Mouse (Mus musculus): Measurements from ENCODE around the gene Aspn.
A peak's percentile ranks its signal among the peaks of the same experiment; 100 is the strongest.

Gene Aspn

GRCm38 (mm10) chr13:49544279-49544678 lies at the start of gene Aspn:
TSS of gene Aspn (plus strand) at chr13:49544443.
- no peak for DNase-seq (ENCODE audit: extremely low spot score, low read depth, low spot score)

GRCm38 (mm10) chr13:49504510-49504909 lies 39.7 kb upstream of the Aspn start, which contains the start of gene Ecm2:
TSS of gene Ecm2 (plus strand) at chr13:49504810.
- no peak for DNase-seq (ENCODE audit: extremely low spot score, low read depth, low spot score)

- no peak for DNase-seq (ENCODE audit: extremely low spot score, low read depth, low spot score)
Measured at GRCm38 (mm10) chr13:49505776-49506175, 38.5 kb upstream of the Aspn start.

GRCm38 (mm10) chr13:49507176-49507575 lies 37.1 kb upstream of the Aspn start:
- DNase-seq (ENCODE audit: extremely low spot score, low read depth, low spot score), result no peak

GRCm38 (mm10) chr13:49518761-49519160 lies 25.5 kb upstream of the Aspn start:
- DNase-seq (ENCODE audit: extremely low spot score, low read depth, low spot score), result no peak

GRCm38 (mm10) chr13:49526235-49526634 lies 18.0 kb upstream of the Aspn start:
- DNase-seq (ENCODE audit: extremely low spot score, low read depth, low spot score), result no peak

- DNase-seq (ENCODE audit: extremely low spot score, low read depth, low spot score), result no peak
Measured at GRCm38 (mm10) chr13:49530636-49531035, 13.6 kb upstream of the Aspn start.

GRCm38 (mm10) chr13:49536946-49537345 lies 7.3 kb upstream of the Aspn start:
- DNase-seq (ENCODE audit: extremely low spot score, low read depth, low spot score), result no peak

- no peak for DNase-seq (ENCODE audit: extremely low spot score, low read depth, low spot score)
Measured at GRCm38 (mm10) chr13:49538693-49539092, 5.5 kb upstream of the Aspn start.

GRCm38 (mm10) chr13:49545646-49546045 lies 1.4 kb downstream of the Aspn start:
- no peak for DNase-seq (ENCODE audit: extremely low spot score, low read depth, low spot score)

GRCm38 (mm10) chr13:49546517-49546916 lies 2.3 kb downstream of the Aspn start:
- no peak for DNase-seq (ENCODE audit: extremely low spot score, low read depth, low spot score)

GRCm38 (mm10) chr13:49547563-49548150 lies 3.4 kb downstream of the Aspn start:
- no peak for DNase-seq (ENCODE audit: extremely low spot score, low read depth, low spot score)

GRCm38 (mm10) chr13:49549616-49550015 lies 5.4 kb downstream of the Aspn start:
- DNase-seq (ENCODE audit: extremely low spot score, low read depth, low spot score), result no peak

- no peak for DNase-seq (ENCODE audit: extremely low spot score, low read depth, low spot score)
Measured at GRCm38 (mm10) chr13:49554519-49554918, 10.3 kb downstream of the Aspn start.

GRCm38 (mm10) chr13:49556203-49556602 lies 12.0 kb downstream of the Aspn start:
- DNase-seq (ENCODE audit: extremely low spot score, low read depth, low spot score), result no peak

GRCm38 (mm10) chr13:49556924-49557323 lies 12.7 kb downstream of the Aspn start:
- no peak for DNase-seq (ENCODE audit: extremely low spot score, low read depth, low spot score)

GRCm38 (mm10) chr13:49559185-49559584 lies 14.9 kb downstream of the Aspn start:
- no peak for DNase-seq (ENCODE audit: extremely low spot score, low read depth, low spot score)

- no peak for DNase-seq (ENCODE audit: extremely low spot score, low read depth, low spot score)
Measured at GRCm38 (mm10) chr13:49560886-49561285, 16.6 kb downstream of the Aspn start.

GRCm38 (mm10) chr13:49564347-49564746 lies 20.1 kb downstream of the Aspn start:
- no peak for DNase-seq (ENCODE audit: extremely low spot score, low read depth, low spot score)

- DNase-seq (ENCODE audit: extremely low spot score, low read depth, low spot score), result no peak
Measured at GRCm38 (mm10) chr13:49570371-49570770, 26.1 kb downstream of the Aspn start.

- no peak for DNase-seq (ENCODE audit: extremely low spot score, low read depth, low spot score)
Measured at GRCm38 (mm10) chr13:49571418-49571817, 27.2 kb downstream of the Aspn start.

- DNase-seq (ENCODE audit: extremely low spot score, low read depth, low spot score), result peak; percentile 56
Measured at GRCm38 (mm10) chr13:49581541-49582530, 37.6 kb downstream of the Aspn start, which contains the start of gene Omd. TSS of gene Omd (plus strand) at chr13:49582462.

All from hindlimb bud, embryonic 11.5 days (tissue).